Mouse (Mus musculus): ENCODE results near the gene Vmn1r8. TPM values are rescaled to one million over a fixed set of nuclear protein-coding genes. Genes with fewer than 3 reads are reported as not detected.

Vmn1r8 gene
- total RNA-seq (2023): not detected

DNA sequence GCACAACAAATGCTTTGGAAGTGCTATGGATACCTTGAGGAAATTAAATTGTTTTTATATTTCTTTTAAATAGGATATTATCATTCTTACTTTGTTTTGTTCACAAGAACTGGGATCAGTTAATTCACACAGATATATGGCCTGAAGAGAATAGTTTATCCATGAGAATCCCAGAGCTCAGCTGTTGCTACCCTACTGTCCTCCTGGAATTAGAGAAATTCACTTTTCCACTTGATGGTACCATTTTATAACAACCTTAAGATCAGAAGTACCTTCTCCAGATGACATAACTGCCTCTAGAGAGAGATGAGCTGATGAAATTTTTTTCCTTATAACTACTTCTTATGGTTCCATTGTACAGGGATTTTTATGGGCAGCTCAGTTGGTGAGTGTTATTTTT is at the start of gene Vmn1r8:
Gene Vmn1r8 (plus strand): TSS at position 301 of the 400 bp plus-strand sequence.

GRCm38 (mm10) chr6:56996943-56997342 is 35.1 kb upstream of the Vmn1r8 start, which contains the start of gene Vmn1r6:
Gene Vmn1r6, plus strand, starts transcription at chr6:56997243.

DNA sequence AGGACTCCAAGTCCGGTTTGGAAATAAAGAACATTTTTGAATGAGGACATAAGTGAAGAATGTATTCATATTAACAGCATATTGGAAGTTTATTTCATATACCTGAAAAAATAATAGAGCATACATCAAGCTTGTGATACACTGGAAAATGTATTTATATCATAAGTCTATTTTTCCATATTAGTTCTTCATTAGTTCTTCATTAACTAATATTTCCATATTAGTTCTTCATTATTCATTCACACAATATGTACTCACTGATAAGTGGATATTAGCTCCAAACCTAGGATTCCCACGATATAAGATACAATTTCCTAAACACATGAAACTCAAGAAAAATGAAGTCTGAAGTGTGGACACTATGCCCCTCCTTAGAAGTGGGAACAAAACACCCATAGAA is 6.9 kb upstream of the Vmn1r8 start, which contains the start of gene Vmn1r7:
Gene Vmn1r7 (minus strand): TSS at position 101 of the 400 bp plus-strand sequence.

DNA sequence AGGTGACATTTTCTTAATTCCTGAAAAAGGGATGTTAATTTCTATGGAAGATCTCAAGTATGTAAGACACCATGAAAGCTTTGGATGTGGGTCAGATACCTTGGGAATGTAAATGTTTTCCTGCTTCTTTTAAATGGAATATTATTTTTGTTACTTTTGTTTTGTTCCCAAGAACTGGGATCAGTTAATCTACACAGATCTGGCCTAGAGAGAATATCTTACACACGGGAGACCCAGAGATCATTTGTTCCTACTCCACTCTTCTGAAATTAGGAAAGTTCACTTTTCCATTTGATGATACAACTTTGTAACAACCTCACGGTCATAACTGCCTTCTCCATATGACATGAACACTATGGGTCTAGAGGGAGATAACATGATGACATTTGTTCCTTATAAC is 34.4 kb downstream of the Vmn1r8 start, which contains the start of gene Vmn1r9:
Gene Vmn1r9 (plus strand): TSS at position 301 of the 400 bp plus-strand sequence.

Other genes starting within 250 kb of the Vmn1r8 start
- gene Kbtbd2, start 234.5 kb upstream of the Vmn1r8 start, total RNA-seq (2023): 10 to 100 TPM; 27.7 to 29.4 TPM
- 1 to 10 TPM; 2.2 to 2.5 TPM for gene Fkbp9, start 200.2 kb upstream of the Vmn1r8 start, total RNA-seq (2023)
- 10 to 100 TPM; 36.2 to 42.2 TPM for gene Nt5c3, start 108.4 kb upstream of the Vmn1r8 start, total RNA-seq (2023)
- under 1 TPM in 1 of 2 experiments, not detected in 1; 0.15 TPM for gene Vmn1r4, start 108.3 kb upstream of the Vmn1r8 start, total RNA-seq (2023)
- gene Vmn1r5, start 62.0 kb upstream of the Vmn1r8 start, total RNA-seq (2023): not detected
- not detected for gene Vmn1r6, start 35.0 kb upstream of the Vmn1r8 start, total RNA-seq (2023)
- not detected for gene Vmn1r7, start 7.0 kb upstream of the Vmn1r8 start, total RNA-seq (2023)
- gene Vmn1r9, start 34.5 kb downstream of the Vmn1r8 start, total RNA-seq (2023): not detected
- gene Vmn1r10, start 77.2 kb downstream of the Vmn1r8 start, total RNA-seq (2023): not detected
- not detected for gene Vmn1r11, start 101.2 kb downstream of the Vmn1r8 start, total RNA-seq (2023)
- under 1 TPM; 0.09 TPM for gene Vmn1r12, start 124.6 kb downstream of the Vmn1r8 start, total RNA-seq (2023)
- not detected for gene Vmn1r13, start 171.0 kb downstream of the Vmn1r8 start, total RNA-seq (2023)
- gene Vmn1r14, start 199.4 kb downstream of the Vmn1r8 start, total RNA-seq (2023): not detected
- gene Vmn1r15, start 225.7 kb downstream of the Vmn1r8 start, total RNA-seq (2023): not detected